Mouse (Mus musculus) olfactory bulb, adult 2 months (tissue): ENCODE results near the gene Bag2.

Source experiments
- CTCF ChIP-seq: fragments of 200-500 bp; IDR thresholded peaks from 2 replicates; pipeline ENCODE4 v1.5.1; 2012; ENCODE audit warnings: low read depth, mild to moderate bottlenecking, low read length, moderate library complexity; ENCODE audit not compliant: insufficient read depth
- POLR2A ChIP-seq: fragments of 200-500 bp; IDR thresholded peaks from 2 replicates; pipeline ENCODE4 v1.6.1; 2012; ENCODE audit warnings: mild to moderate bottlenecking, low read depth, low read length, moderate library complexity; ENCODE audit not compliant: insufficient read depth

DNA sequence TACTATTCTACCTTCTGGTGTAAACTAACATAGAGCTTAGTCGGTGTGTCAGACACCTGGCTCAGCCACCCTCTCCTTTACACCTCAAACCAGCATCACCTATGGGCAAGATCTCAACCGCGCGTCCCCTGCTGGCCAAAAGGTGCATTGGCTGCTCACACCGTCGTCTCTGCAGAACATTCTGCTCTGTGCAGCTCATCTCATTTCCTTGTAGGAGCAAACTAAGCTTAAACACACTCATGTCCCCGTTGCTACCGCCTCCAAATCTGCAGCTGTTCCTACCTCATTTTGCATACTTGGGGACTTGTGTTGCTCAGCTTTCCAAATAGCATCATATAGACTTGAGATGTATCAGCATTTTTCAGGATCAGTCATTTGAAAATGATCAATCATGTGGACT lies 14.7 kb downstream of the Bag2 start:
- TF ChIP-seq CTCF, result peak; percentile 48; the same call in 1 of the 2 replicates
- no peak for TF ChIP-seq POLR2A
